Mouse (Mus musculus) hindbrain, embryonic 16.5 days (tissue): ENCODE results near the gene Phldb1. TPM values are rescaled to one million over a fixed set of nuclear protein-coding genes. Genes with fewer than 3 reads are reported as not detected.

ENCODE experiments used
- ATAC-seq: fragments of 200-750 bp; cut with Nextera tagmentation; 2 replicates; pipeline ENCODE4 v1.8.0; 2017; ENCODE audit warnings: moderate TSS enrichment, moderate library complexity
- H3K27ac ChIP-seq: fragments of 300-500 bp; sonication (generic); 2 replicates; pipeline ENCODE4 v1.5.1; 2014; ENCODE audit warnings: low read depth, mild to moderate bottlenecking, control low read depth, low read length, moderate library complexity
- H3K27me3 ChIP-seq: fragments of 300-500 bp; sonication (generic); replicated peaks from 2 replicates; pipeline ENCODE4 v1.6.1; 2014; ENCODE audit warnings: low read length; ENCODE audit not compliant: control insufficient read depth, insufficient read depth
- H3K36me3 ChIP-seq: fragments of 300-500 bp; sonication (generic); 2 replicates; pipeline ENCODE4 v1.6.1; 2014; ENCODE audit warnings: mild to moderate bottlenecking, low read length, moderate library complexity, mixed read lengths; ENCODE audit not compliant: control insufficient read depth, insufficient read depth
- H3K4me1 ChIP-seq: fragments of 300-500 bp; sonication (generic); 2 replicates; pipeline ENCODE4 v1.6.1; 2014; ENCODE audit warnings: low read depth, low read length; ENCODE audit not compliant: control insufficient read depth, insufficient read depth
- H3K4me2 ChIP-seq: fragments of 300-500 bp; sonication (generic); 2 replicates; pipeline ENCODE4 v1.6.1; 2014; ENCODE audit warnings: mild to moderate bottlenecking, low read length, control low read depth, moderate library complexity
- H3K4me3 ChIP-seq: fragments of 300-500 bp; sonication (generic); 2 replicates; pipeline ENCODE4 v1.5.1; 2014; ENCODE audit warnings: mild to moderate bottlenecking, low read length, control low read depth, moderate library complexity
- H3K9ac ChIP-seq: fragments of 300-500 bp; sonication (generic); 2 replicates; pipeline ENCODE4 v1.6.1; 2014; ENCODE audit warnings: low read depth, mild to moderate bottlenecking, control low read depth, low read length, moderate library complexity
- H3K9me3 ChIP-seq: fragments of 300-500 bp; sonication (generic); 2 replicates; pipeline ENCODE4 v1.6.1; 2014; ENCODE audit warnings: mild to moderate bottlenecking, low read length, moderate library complexity; ENCODE audit not compliant: control insufficient read depth
- WGBS: fragments of 180-500 bp; shearing (Covaris S2); extraction: QIAGEN DNeasy Blood & Tissue Kit; methylation state at CpG from one replicate; pipeline ENCODE4 v1.1.7; 2014; 5-methylcytosine and 5-hydroxymethylcytosine counted together
- polyA plus RNA-seq: library from polyadenylated mRNA; unstranded; fragments of >200 nt; fragmentation: Nextera tagmentation; extraction: Ambion mirVana; gene quantifications from 2 replicates; pipeline ENCODE4 v1.2.1, GENCODE M21; 2015

Gene Phldb1
- polyA plus RNA-seq, 1 experiment from 2014 or later: 37.4 TPM

- peak overlapping the region; percentile 26; the same call in 1 of the 2 replicates for H3K4me2 ChIP-seq
Observed at GRCm38 (mm10) chr9:44732130-44732549, 2.9 kb downstream of the Phldb1 start.

GRCm38 (mm10) chr9:44727441-44727840 lies 7.6 kb downstream of the Phldb1 start:
- WGBS: 64% methylated on average over 5 of the region's 5 CpGs
- Histone ChIP-seq H3K9ac (no peak overlapping the region), H3K4me2 (no peak overlapping the region), H3K27ac (no peak overlapping the region), H3K4me1 (peaks cover 31% of the 10 kb centered on the region), H3K9me3 (no peaks in the 10 kb centered on the region), H3K36me3 (no peaks in the 10 kb centered on the region), H3K4me3 (no peak overlapping the region), H3K27me3 (0 out of 2 replicates have a peak, but pooled peaks cover under 1% of the 10 kb centered on the region)
- ATAC-seq: no peak

More at GRCm38 (mm10) chr9:44732130-44732549, 2.9 kb downstream of the Phldb1 start:
- Histone ChIP-seq H3K4me1 (peaks cover 16% of the 10 kb centered on the region), H3K27ac (no peak overlapping the region), H3K9ac (no peak overlapping the region), H3K9me3 (no peaks in the 10 kb centered on the region), H3K27me3 (peaks cover 8% of the 10 kb centered on the region; the same call in 1 of the 2 replicates), H3K4me3 (no peak overlapping the region), H3K36me3 (no peaks in the 10 kb centered on the region)
- WGBS: 80% methylated on average over 5 of the region's 5 CpGs
- ATAC-seq: no peak

DNA sequence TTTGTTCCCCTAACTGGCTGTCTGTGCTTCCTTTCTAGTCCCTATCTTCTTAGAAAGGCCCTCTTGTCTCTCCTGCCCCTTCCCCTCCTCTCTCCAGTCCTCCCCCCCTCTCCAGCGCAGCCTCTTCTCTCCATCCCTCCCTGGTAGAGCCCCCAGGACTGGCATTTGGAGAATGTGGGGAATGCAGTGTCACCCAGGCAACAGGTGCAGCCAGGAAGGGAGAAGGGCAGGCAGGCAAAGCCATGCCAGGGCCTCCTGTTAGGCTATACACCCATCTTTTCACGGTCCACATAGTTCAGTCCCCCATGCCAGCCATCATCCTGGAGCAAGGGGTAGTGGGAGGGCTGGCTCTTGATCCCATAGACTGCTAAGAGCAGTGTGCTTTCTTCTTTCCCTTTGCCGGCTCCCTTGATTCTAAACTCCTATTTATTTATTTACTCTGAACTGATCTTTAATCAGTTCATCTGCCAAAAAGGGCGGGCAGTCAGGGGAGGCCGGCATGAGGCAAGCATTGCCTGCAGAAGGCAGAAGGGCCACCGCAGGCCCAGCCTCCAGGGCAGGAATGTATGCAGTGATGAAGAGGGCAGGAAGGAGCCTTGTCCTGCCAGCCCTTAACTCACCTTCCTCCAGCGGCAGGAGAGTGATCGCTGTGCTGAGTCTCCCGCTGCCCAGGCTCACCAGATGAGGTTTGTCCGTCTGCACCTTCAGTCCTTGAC lies 8.4 kb downstream of the Phldb1 start:
- WGBS: 39% methylated on average over 10 of the region's 10 CpGs
- no peak for ATAC-seq
- peak overlapping the region; percentile 13; the same call in 1 of the 2 replicates for H3K9ac ChIP-seq
- no peaks in the 10 kb centered on the region for H3K9me3 ChIP-seq
- H3K27ac ChIP-seq: no peak overlapping the region
- H3K4me2 ChIP-seq: no peak overlapping the region
- no peaks in the 10 kb centered on the region for H3K27me3 ChIP-seq
- H3K4me1 ChIP-seq: peaks cover 39% of the 10 kb centered on the region
- H3K4me3 ChIP-seq: no peak overlapping the region
- no peaks in the 10 kb centered on the region for H3K36me3 ChIP-seq

- H3K4me2 ChIP-seq: no peak overlapping the region
- H3K27me3 ChIP-seq: no peaks in the 10 kb centered on the region
- WGBS: 38% methylated on average over 2 of the region's 2 CpGs
- no peaks in the 10 kb centered on the region for H3K9me3 ChIP-seq
- H3K9ac ChIP-seq: no peak overlapping the region
- no peak for ATAC-seq
- peaks cover 50% of the 10 kb centered on the region for H3K4me1 ChIP-seq
- H3K36me3 ChIP-seq: no peaks in the 10 kb centered on the region
- H3K4me3 ChIP-seq: no peak overlapping the region
- peak overlapping the region; percentile 15; the same call in 1 of the 2 replicates for H3K27ac ChIP-seq
Observed at GRCm38 (mm10) chr9:44724665-44725064, 10.3 kb downstream of the Phldb1 start.

DNA sequence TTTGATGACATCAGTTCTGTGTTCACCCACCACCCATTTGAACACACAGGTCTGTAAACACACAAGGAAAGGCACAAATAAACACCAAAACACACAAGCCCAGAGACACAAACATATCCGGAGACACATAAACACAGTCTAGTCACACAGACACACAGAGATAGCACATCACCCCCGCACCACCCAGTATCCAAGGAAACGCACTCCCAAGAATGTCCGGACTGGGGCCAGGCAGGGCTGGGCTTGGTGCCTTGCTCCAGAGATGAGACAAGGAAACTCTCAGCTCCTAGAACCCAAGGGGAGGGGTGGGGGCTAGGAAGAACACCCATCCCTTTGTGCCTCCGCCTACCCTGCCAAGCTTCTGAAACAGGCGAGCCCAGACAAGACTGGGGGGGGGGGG lies 10.8 kb downstream of the Phldb1 start:
- H3K4me2 ChIP-seq: no peak overlapping the region
- H3K27ac ChIP-seq: peak overlapping the region; percentile 67; the same call in 1 of the 2 replicates
- no peaks in the 10 kb centered on the region for H3K9me3 ChIP-seq
- no peaks in the 10 kb centered on the region for H3K27me3 ChIP-seq
- H3K4me3 ChIP-seq: no peak overlapping the region
- no peaks in the 10 kb centered on the region for H3K36me3 ChIP-seq
- ATAC-seq: peak; percentile 34; the same call in 1 of the 2 replicates
- no peak overlapping the region for H3K9ac ChIP-seq
- WGBS: 32% methylated on average over 6 of the region's 6 CpGs
- H3K4me1 ChIP-seq: peaks cover 54% of the 10 kb centered on the region

GRCm38 (mm10) chr9:44723521-44724041 lies 11.4 kb downstream of the Phldb1 start:
- H3K36me3 ChIP-seq: no peaks in the 10 kb centered on the region
- H3K27me3 ChIP-seq: no peaks in the 10 kb centered on the region
- peak overlapping the region; percentile 7; the same call in 1 of the 2 replicates for H3K9ac ChIP-seq
- no peak overlapping the region for H3K4me2 ChIP-seq
- H3K4me1 ChIP-seq: peaks cover 60% of the 10 kb centered on the region
- 50% methylated on average over 11 of the region's 11 CpGs for WGBS
- H3K27ac ChIP-seq: peak overlapping the region; percentile 67
- no peak for ATAC-seq
- no peak overlapping the region for H3K4me3 ChIP-seq
- no peaks in the 10 kb centered on the region for H3K9me3 ChIP-seq

- Histone ChIP-seq H3K4me3 (no peak overlapping the region), H3K9ac (peak overlapping the region; percentile 7; the same call in 1 of the 2 replicates), H3K27me3 (no peaks in the 10 kb centered on the region), H3K27ac (peak overlapping the region; percentile 67), H3K4me1 (peaks cover 62% of the 10 kb centered on the region), H3K9me3 (no peaks in the 10 kb centered on the region), H3K36me3 (no peaks in the 10 kb centered on the region), H3K4me2 (no peak overlapping the region)
- ATAC-seq: no peak
- WGBS: 46% methylated on average over 7 of the region's 7 CpGs
Observed at GRCm38 (mm10) chr9:44723008-44723407, 12.0 kb downstream of the Phldb1 start.

DNA sequence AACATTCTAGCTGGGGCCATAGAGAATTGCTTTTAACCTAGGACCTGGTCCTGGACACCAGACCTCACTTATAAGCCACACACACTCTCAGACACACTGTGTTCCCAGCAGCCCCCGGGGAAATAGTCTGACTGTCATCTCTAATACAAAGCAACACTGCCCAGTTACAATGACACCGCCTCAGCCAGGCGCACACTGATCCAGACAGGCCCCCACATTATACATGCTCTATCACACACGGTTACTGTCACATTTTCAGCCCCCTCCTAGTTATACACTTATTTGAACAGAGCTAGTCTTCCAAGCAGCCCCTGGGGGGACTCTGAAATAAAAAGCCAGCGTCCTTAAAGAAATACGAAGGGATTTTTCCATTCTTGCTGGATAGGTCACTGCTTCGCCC lies 12.4 kb downstream of the Phldb1 start:
- ATAC-seq: no peak
- H3K4me1 ChIP-seq: peaks cover 67% of the 10 kb centered on the region
- WGBS: 37% methylated on average over 7 of the region's 7 CpGs
- H3K36me3 ChIP-seq: no peaks in the 10 kb centered on the region
- H3K27me3 ChIP-seq: no peaks in the 10 kb centered on the region
- H3K9ac ChIP-seq: no peak overlapping the region
- no peaks in the 10 kb centered on the region for H3K9me3 ChIP-seq
- H3K4me3 ChIP-seq: no peak overlapping the region
- peak overlapping the region; percentile 67; the same call in 1 of the 2 replicates for H3K27ac ChIP-seq
- no peak overlapping the region for H3K4me2 ChIP-seq

GRCm38 (mm10) chr9:44721877-44722186 lies 13.2 kb downstream of the Phldb1 start:
- H3K9me3 ChIP-seq: no peaks in the 10 kb centered on the region
- WGBS: 82% methylated on average over 3 of the region's 3 CpGs
- H3K36me3 ChIP-seq: 0 out of 2 replicates have a peak, but pooled peaks cover 3% of the 10 kb centered on the region
- ATAC-seq: no peak; the same call in 1 of the 2 replicates
- H3K9ac ChIP-seq: peak overlapping the region; percentile 80
- 0 out of 2 replicates have a peak overlapping the region, but pooled peaks have one; percentile 45 for H3K27ac ChIP-seq
- H3K27me3 ChIP-seq: no peaks in the 10 kb centered on the region
- H3K4me1 ChIP-seq: peaks cover 65% of the 10 kb centered on the region
- peak overlapping the region; percentile 78; the same call in 1 of the 2 replicates for H3K4me3 ChIP-seq
- H3K4me2 ChIP-seq: peak overlapping the region; percentile 73
